ENCODE assay signal across 8 mouse cellular contexts in genomic region chr12:109446236-109446941, GRCm38 (mm10). TPM values are rescaled to one million over a fixed set of nuclear protein-coding genes. Genes with fewer than 3 reads are reported as not detected.
DNase-seq lines count a peak whose midpoint lies in the region; ATAC-seq lines count a peak whose summit lies in the region.

No protein-coding gene starts in this region.

- H3K4me2 ChIP-seq in heart, embryonic 15.5 days, result peak overlapping the region; percentile 48
- peak overlapping the region; percentile 26 for H3K4me2 ChIP-seq in hindbrain, embryonic 13.5 days
- H3K4me2 ChIP-seq in midbrain, embryonic 11.5 days, result peak overlapping the region; percentile 33; the same call in 1 of the 2 replicates

- no peaks in the 10 kb centered on the region for H3K36me3 ChIP-seq in heart, embryonic 15.5 days
- no peaks in the 10 kb centered on the region for H3K36me3 ChIP-seq in hindbrain, embryonic 13.5 days
- H3K36me3 ChIP-seq in midbrain, embryonic 11.5 days (ENCODE audit: control insufficient read depth, insufficient read depth, low read length), result no peaks in the 10 kb centered on the region

- WGBS in heart, embryonic 15.5 days, result 14% methylated on average over 18 of the region's 18 CpGs
- 12% methylated on average over 18 of the region's 18 CpGs for WGBS in hindbrain, embryonic 13.5 days
- 4% methylated on average over 18 of the region's 18 CpGs for WGBS in midbrain, embryonic 11.5 days

- H3K4me1 ChIP-seq in heart, embryonic 15.5 days (replicated peaks), result peaks cover 38% of the 10 kb centered on the region
- H3K4me1 ChIP-seq in hindbrain, embryonic 13.5 days (replicated peaks), result peaks cover 65% of the 10 kb centered on the region
- H3K4me1 ChIP-seq in midbrain, embryonic 11.5 days (ENCODE audit: control insufficient read depth, insufficient read depth, low read length), result peaks cover 53% of the 10 kb centered on the region

- intact Hi-C loops in heart, postnatal 10 days (cut with DNase I), result no loop called here
- intact Hi-C loops in gastrocnemius, postnatal 14 days (cut with DNase I; ENCODE audit: low total_unique reads), result no loop called here

- no peaks in the 10 kb centered on the region for H3K9me3 ChIP-seq in heart, embryonic 15.5 days (replicated peaks)
- no peaks in the 10 kb centered on the region for H3K9me3 ChIP-seq in hindbrain, embryonic 13.5 days
- no peaks in the 10 kb centered on the region for H3K9me3 ChIP-seq in midbrain, embryonic 11.5 days (ENCODE audit: control insufficient read depth, low read length)

- H3K4me3 ChIP-seq in heart, embryonic 15.5 days, result peak overlapping the region; percentile 11; the same call in 1 of the 2 replicates
- H3K4me3 ChIP-seq in hindbrain, embryonic 13.5 days, result no peak overlapping the region
- no peak overlapping the region for H3K4me3 ChIP-seq in midbrain, embryonic 11.5 days (ENCODE audit: low read depth, low read length)

- ATAC-seq in heart, embryonic 15.5 days (replicated peaks; ENCODE audit: insufficient number of reproducible peaks, insufficient read depth, low FRiP score, low read depth), result no peak
- peak; percentile 43 for ATAC-seq in activated CD4-positive, CD25-positive, alpha-beta regulatory T cell, adult 4 months
- 0 out of 2 replicates have a peak, but pooled peaks have one; percentile 14 for ATAC-seq in hindbrain, embryonic 13.5 days (ENCODE audit: low FRiP score)
- ATAC-seq in midbrain, embryonic 11.5 days (ENCODE audit: low FRiP score), result no peak

- no peak for DNase-seq in heart, postnatal 10 days
- peak; percentile 90 for DNase-seq in midbrain, embryonic 11.5 days (ENCODE audit: low spot score, missing footprints)
- DNase-seq in adipocyte (ENCODE audit: low spot score), result no peak
- no peak for DNase-seq in urinary bladder, postnatal 10 days (ENCODE audit: low spot score)
- no peak for DNase-seq in gastrocnemius, postnatal 14 days

- H3K27me3 ChIP-seq in heart, embryonic 15.5 days, result peaks cover 42% of the 10 kb centered on the region
- H3K27me3 ChIP-seq in hindbrain, embryonic 13.5 days, result peaks cover 92% of the 10 kb centered on the region
- H3K27me3 ChIP-seq in midbrain, embryonic 11.5 days (ENCODE audit: control insufficient read depth, insufficient read depth, low read length), result peaks cover 71% of the 10 kb centered on the region

- H3K9ac ChIP-seq in heart, embryonic 15.5 days, result no peak overlapping the region
- H3K9ac ChIP-seq in hindbrain, embryonic 13.5 days, result no peak overlapping the region
- H3K9ac ChIP-seq in midbrain, embryonic 11.5 days (ENCODE audit: low read length), result no peak overlapping the region; the same call in 1 of the 2 replicates

- H3K27ac ChIP-seq in heart, embryonic 15.5 days, result no peak overlapping the region
- no peak overlapping the region for H3K27ac ChIP-seq in hindbrain, embryonic 13.5 days
- H3K27ac ChIP-seq in midbrain, embryonic 11.5 days (ENCODE audit: low read depth, low read length), result peak overlapping the region; percentile 81

RNA-seq across cellular contexts. Expression of gene Dlk1, which starts 6.2 kb away (rescaled TPM):
- 131 and 212 TPM in 2 replicates for polyA plus RNA-seq in heart, embryonic 15.5 days (2015; fragmentation: Nextera tagmentation; extraction: Ambion mirVana)
- total RNA-seq in heart, postnatal 10 days (2021), result 10 to 100 TPM; 17.2 to 17.7 TPM
- polyA plus RNA-seq in activated CD4-positive, CD25-positive, alpha-beta regulatory T cell, adult 4 months (2017; shearing (Covaris generic)), result not detected
- 88.0 and 102 TPM in 2 replicates for polyA plus RNA-seq in hindbrain, embryonic 13.5 days (2015; fragmentation: Nextera tagmentation; extraction: Ambion mirVana)
- 75.1 and 76.7 TPM in 2 replicates for polyA plus RNA-seq in midbrain, embryonic 11.5 days (2014; fragmentation: Nextera tagmentation; extraction: Ambion mirVana)
- 100 to 1,000 TPM; 213 to 272 TPM for total RNA-seq in gastrocnemius, postnatal 14 days (2021)

Comparison
In these comparisons a context has a peak if more than half of its experiments do, and no peak if none do; other contexts are left out.
1. ATAC-seq: peak in activated CD4-positive, CD25-positive, alpha-beta regulatory T cell, adult 4 months (single experiment) and hindbrain, embryonic 13.5 days (single experiment); none in heart, embryonic 15.5 days (single experiment) and midbrain, embryonic 11.5 days (single experiment).
2. RNA of gene Dlk1, which starts 6.2 kb away (polyA plus RNA-seq): 131 to 212 TPM in heart, embryonic 15.5 days, 88.0 to 102 TPM in hindbrain, embryonic 13.5 days and 75.1 to 76.7 TPM in midbrain, embryonic 11.5 days; not detected in activated CD4-positive, CD25-positive, alpha-beta regulatory T cell, adult 4 months; every median in the first group is over 10 times any median in the second.
3. Peak in every context shown above with its lines, with median percentiles within 50 percentile points of each other: H3K4me2 ChIP-seq.